Mouse (Mus musculus) natural killer cell, adult 2 months (primary cell): Measurements from ENCODE around the gene Ncln.

ENCODE experiments used
- DNase-seq, 2 experiments: peaks; one replicate each; pipeline ENCODE4 v3.0.0; 2022; ENCODE audit warnings: low spot score in 2 of 2

The Ncln gene

DNA sequence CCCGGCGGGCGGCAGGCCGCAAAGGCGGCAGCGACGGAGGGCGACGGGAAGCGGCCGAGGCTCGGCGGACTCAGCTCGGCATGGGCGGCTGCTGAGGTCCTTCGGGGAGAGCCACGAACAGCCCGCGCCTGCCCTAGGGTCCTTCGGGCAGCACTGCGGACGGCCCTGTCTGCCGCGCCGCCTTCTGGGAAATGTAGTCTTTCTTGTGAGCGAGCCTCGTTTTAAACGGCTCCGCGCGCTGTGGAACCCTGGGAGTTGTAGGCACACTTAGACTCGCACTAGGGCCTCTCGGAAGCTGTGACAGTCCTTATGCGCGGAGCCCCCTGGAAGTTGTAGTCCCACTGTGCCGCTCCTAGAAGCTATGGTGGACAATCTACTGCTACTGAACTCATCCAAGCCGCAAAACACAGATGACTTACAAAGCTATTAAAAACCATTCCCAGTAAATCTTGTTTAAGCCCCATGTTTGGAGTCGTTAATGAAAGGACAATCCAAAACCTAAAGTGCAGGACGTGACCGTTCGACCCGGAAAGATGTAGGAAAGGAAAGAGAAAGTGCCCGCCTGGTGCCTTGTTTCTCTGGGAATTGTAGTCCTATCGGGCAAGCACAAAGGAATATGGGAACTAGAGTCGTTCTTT, at the start of gene Ncln:
Ncln (minus strand) TSS at position 129 of the 638 bp plus-strand sequence.
- DNase-seq, result peak; percentile 97 to 98

DNA sequence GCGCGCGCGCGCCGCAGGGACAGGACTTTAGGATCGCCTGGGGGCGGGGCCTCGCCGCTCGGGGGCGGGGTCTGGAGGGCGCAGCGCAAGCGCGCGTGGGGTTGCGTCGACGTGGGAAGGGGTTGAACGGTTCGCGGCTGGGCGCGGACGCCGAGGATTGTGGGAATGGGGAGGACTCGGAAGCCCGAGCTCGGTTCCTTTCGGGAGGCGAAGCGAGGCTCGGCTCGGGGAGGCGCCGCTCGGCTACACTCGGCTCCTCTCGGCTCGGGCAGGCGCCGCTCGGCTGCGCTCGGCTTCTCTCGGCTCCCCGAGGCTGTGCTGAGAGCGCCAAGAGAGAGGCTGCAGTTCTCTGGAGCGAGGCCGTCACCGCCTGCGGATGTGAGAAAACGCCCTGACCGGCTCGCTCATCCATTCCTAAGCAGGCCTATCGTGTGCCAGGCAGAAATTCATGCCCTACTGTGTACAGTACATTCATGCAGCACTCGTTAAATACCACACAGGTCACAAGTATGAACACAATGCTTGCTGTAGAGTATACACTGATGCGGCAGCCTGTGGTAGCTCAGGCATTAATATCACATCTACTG, 49.1 kb upstream of the Ncln start, which contains the start of gene Gna11:
Gna11 (minus strand) TSS at position 30 of the 587 bp plus-strand sequence.
- DNase-seq, result peak; percentile 98 to 99

DNA sequence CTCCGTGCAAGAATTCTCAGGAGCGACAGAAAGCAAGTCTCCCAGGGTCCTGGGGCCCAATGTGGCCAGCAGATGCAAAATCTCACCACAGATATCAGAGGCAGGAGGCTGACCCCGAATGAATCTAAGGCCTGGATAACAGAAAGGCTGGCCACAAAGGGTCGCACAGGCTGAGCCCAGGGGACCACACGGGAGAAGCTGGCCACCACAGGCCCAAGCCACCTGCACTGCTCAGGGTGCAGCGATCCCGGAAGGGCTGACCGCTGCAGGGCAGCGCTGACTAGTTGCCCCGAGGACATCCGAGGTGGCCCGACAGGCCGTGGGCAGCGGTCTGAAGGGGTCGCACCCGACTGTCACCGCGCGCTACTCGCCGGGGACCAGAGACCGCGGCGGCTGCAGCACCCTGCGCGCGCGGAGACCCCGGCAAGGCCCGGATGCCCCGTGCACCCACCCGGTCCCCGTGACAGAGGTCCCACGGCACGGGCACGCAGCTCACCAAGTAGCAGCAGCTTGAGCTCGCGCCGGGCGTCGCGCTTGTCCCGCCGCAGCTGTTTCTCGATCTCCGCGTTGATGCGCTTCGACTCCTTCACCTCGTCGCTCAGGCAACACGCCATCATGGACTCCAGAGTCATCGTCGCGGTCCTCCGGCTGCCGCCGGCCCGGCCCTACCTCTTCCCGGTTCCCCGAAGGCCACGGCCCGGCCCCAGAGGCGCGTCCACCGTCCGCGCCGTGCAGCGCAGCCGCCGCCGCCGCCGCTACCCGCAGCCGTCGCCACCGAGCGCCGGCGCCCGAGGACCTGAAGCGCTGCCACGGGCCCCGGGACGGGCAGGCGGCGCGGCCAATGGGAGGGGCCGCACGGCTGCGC, 48.3 kb upstream of the Ncln start:
- no peak for DNase-seq

DNA sequence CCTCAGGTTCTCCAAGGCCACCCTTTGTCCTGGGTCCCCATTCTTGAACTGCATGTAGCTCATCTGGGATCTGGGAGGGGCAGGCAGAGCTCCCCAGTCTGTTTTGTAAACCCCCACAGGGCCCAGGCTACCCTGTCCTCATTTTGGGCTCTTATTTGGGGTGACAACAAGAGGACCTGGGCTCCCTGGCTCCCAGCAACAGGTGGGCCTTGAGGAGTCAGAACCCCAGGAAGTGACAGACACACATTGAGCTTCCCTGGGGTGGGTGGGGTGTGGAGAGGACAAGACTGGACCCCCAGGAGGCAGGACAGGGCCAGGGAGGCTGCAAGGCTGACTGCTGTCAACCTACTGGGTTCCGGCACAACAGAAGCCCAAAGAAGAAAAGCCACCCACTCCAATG, 47.4 kb upstream of the Ncln start:
- no peak for DNase-seq

DNA sequence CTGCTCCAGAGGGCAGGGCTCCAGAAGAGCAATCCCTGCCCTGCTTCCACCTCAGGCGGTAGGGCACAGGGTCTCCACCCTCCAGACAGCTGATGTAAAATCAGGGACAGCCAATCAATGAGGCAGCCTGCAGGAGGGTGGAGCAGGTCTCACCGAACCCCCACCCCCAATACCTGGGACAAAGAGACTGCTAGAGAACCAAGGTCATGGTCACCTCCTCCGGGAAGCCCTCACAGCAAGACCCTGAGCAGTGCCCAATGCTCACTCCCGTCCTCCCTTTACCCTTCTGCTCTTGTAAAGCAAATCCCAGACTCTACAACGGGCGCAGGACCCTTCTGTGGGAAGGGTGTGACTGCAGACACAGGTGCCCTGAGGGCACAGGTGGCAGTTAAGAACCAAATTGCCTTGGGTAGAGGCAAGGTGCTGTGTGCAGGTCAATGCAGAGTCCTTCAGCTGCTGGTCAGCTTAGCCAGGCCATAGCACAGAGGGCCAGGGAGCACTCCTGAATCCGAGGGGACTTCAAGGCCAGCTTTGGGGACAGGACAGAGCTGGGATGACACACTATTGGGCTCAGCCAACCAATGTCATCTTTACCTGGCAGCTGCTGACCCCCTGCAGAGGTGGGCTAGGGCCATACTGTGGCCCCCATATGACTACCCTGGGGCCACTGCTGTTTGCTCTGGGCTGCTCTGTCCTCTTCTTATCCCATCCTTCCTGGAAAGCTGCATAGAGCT, 46.7 kb upstream of the Ncln start:
- no peak for DNase-seq

DNA sequence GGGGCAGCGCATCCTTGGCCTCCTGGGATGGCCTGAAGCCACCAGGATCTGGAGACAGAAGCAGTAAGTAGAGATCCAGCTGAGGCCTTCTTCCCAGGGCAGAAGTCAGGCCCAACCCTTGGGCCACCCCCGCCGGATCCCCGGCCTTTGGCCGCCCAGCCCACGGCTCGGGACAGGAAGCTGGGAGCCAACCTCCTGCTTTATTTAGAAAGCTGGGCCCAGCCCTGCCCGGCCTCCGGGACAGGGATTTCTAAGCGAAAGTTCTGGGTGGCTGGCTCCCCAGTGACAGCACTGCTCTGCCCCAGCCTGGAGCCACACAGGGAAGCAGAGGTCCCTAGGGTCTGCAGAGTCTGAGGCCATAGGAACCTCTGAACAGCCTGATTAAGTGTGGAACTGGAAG, 45.6 kb upstream of the Ncln start:
- DNase-seq, result no peak

DNA sequence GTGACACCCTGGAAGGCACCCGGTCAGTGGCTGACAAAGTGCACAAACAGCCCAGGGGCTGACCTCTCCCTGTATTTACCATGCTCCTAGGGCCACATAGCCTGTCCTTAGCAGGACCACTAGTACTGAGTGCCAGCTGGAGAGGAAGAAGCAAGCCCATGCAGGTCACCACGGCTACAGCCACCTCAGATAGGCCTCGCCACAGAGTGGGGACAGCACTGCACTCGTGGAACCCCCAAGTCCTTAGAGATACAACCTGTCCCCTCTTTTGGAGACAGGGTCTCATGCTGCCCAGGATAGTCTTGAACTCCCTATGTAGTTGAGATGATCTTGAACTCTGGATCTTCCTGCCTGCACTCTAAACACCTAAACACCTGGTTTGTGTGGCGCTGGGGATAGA, 45.2 kb upstream of the Ncln start:
- no peak for DNase-seq

DNA sequence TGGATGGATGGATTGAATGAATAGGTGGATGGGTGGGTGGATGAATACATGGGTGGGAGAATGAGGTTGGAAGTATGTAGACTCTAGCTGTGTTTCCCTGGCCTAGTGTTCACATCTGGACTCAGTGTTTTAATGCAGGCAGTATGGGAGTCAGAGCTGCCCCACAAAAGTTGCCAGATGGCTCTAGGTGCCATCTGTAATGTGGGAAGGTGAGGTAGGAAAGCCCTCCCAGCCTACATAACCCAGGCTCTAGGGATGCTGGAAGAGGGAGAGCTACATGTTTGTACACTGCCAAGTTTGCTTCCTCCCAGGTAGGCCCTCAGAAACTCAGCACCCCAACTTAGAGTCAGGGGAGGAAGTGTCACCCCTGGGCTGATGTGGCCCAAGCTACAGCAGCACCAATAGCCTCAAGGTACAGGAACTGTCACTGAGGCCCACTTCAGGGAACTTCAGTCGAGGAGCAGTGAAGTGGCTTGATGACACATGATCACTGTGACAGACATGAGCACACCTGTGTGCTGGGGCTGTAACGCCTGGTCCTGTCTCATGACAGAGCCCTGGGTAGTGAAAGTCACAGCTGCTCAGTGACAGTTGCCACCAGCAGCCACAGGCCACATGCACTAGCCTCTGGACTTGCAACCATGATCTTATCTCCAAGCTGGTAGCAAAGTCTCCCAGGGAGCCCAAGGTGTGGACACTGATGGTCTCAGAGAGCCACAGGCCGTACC, 42.3 kb upstream of the Ncln start:
- DNase-seq, result peak in 1 of 2 experiments; percentile 49

DNA sequence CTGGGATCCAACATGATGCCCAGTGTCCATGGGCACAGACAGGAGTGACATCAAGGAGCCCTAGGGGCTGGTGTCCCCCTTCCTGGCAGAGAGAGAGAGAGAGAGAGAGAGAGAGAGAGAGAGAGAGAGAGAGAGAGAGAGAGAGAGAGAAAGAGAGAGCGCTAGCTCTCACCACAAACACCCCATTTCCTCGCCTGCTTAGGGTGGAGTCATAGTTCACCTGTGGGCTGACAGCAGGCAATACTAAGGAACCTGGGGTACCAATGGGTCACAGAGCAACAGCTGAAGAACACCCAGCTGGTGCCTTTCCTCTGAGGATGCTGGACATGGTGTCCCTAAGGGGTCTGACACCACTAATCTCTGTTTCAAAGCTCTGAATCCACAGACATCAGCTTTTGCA, 41.2 kb upstream of the Ncln start:
- DNase-seq, result no peak

DNA sequence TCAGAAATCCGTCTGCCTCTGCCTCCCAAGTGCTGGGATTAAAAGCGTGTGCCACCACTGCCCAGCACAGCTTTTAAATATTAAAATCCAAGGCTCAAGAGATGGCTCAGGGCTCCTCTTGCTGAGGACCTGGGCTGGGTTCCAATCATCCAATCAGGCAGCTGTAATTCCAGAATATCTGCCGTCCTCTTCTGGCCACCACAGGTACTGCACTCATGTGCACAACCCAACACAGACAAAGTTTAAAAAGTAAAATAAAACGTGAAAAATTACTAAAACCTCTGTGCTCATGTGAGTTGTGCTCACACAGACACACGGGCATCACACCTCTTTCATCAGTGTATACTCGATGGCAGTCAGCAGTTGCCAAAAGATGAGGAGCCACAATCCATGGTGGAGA, 40.5 kb upstream of the Ncln start:
- no peak for DNase-seq

DNA sequence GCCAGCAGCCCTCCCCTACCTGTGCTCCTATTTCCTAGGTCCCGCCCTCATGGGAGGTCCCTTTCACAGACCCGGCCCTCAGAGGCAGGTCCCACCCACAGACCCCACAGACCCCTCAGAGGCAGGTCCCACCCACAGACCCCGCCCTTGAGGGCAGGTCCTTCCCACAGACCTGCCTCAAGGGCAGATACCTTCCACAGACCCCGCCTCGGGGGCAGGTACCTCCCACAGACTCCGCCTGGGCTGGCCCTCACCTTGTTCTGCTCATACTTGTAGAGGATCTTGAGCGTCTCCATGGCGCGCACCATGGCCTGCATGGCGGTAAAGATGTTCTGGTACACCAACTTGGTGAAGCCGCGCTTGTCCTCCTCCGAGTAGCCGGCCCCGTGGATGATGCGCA, 38.6 kb upstream of the Ncln start:
- DNase-seq, result no peak

DNA sequence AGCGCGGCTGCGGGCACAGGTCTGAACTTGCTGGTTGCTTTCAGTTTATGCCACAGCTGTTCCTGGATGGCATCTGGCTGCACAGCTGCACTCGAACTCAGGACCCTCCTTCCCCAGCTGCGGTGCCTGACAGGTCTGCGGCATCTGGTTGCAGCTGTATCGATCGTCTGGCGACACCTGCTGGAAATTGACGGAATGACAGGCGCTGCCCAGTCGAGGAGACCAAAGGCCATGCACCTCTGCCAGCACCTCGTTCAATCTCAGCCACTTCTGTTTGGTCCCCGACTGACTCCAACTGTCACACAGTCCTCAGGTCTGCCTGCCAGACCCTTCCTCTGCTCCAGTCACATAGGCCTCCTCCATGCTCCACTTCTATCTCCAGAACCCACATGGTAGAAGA, 30.6 kb upstream of the Ncln start:
- DNase-seq, result peak; percentile 79 to 88

DNA sequence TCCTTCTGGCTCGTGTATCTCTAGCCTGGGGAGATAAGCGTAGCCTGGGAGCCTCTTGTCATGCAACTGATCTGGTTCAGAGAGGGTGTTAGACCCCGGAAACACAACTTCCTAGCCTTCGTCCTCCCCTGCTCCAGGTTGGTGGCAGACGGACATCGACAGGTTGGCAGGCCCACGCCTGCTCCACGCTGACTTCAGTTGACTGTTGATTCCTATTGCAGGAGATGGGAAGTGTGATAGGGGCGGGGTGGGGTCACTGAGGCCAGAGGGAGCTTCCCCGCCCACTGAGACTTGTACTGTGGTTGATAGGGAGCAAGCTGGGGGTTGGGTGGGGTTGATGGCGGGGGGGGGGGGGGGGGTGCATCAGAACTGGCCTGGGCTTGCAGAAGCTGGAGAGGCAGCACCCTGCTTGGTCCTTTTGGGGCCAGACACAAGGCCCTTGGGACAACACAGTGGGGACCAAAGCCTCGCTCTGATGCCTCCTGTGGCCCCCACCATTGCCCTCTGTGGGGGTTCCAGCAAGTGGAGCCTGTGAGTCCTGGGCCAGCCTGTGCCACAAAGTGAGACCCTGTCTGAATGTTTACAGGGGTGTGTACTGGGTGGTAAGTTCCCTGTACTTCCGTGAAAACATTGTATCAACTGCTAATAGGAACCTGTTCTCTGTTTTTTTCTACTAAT, 29.0 kb upstream of the Ncln start:
- no peak for DNase-seq

DNA sequence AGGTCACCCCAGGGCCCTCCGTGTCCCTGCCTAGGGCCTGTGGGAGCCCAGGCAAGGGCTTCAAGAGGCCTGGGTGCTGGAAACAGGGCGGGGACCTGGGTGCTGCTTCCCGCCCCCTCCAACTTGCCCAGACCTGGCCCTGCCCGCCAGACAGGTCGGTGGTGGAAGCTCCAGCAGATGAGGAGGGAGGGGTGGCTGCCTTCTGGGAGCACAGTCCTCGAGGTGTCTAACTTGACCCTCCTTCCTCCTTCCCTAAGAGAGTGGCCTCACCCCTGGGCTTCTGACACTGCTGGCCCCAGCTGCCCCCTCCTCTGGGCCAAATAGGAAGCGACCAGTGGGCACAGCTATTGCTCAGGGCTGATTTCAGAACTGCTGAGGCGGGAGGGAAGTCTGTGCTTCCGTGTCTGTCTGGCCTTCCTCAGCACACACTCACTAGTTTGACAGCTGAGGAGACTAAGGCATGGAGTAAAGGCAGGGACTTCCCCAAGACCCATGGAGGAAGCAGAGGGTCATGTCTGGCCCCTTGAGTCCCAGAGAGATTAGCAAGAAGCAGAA, 27.9 kb upstream of the Ncln start, which contains the start of gene Gna15:
Gna15 (minus strand) TSS at position 175 of the 555 bp plus-strand sequence.
- peak in 1 of 2 experiments; percentile 22 for DNase-seq

DNA sequence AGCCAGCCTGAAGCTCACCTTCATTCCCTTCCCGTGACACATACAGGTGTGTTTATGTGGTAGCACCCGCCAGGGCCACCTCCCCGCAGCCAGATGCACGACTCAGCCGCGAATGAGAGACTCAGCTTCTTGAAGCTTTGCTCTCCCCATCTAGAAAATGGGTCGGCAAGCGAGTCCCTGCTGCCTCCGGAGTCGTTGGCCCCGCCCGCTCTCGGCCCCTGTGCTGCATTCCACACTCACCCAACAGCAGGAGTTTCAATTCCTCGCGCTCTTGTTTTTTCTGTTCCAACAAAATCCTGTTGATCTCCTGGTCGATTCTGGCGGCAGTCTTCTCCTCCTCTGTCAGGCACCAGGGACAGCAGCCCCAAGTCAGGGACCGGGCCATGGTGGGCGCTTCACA, 27.4 kb upstream of the Ncln start:
- DNase-seq, result no peak

DNA sequence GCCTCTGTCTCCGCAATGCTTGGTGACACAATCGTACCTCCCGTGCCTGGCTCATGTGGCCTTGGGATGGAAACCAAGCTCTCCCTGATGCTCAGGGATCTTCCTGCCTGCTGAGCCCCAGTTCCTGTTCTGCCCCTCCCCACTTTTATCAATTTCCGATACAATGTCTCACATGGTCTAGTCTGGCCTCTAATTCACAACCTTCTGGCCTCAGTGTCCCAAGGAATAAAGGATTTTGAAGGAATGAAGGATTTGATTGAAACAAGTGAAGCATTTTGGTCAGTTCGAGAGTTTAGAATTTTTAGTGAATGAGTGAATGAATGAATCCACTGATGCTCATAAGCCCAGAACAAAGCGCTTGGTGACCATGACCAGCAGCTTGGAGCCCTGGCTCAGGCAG, 26.9 kb upstream of the Ncln start:
- no peak for DNase-seq

DNA sequence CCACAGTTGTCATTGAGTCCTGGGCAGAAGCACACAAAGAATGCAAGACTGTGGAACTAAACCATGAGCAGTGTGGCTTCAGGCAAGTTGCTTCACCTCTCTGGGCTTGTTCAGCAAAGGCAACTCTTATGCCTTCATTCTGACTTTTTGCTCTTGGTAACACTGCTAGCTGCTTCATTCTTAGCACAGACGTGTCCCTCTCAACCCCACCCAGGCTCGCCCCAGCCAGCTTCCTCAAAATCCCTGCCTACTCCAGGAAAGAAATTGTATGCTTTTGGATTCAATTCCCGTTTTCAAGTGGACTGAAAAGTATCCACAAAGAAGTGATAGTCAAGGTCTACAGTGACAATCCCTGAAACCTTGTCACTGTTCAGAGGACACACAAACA, 23.8 kb upstream of the Ncln start:
- no peak for DNase-seq

DNA sequence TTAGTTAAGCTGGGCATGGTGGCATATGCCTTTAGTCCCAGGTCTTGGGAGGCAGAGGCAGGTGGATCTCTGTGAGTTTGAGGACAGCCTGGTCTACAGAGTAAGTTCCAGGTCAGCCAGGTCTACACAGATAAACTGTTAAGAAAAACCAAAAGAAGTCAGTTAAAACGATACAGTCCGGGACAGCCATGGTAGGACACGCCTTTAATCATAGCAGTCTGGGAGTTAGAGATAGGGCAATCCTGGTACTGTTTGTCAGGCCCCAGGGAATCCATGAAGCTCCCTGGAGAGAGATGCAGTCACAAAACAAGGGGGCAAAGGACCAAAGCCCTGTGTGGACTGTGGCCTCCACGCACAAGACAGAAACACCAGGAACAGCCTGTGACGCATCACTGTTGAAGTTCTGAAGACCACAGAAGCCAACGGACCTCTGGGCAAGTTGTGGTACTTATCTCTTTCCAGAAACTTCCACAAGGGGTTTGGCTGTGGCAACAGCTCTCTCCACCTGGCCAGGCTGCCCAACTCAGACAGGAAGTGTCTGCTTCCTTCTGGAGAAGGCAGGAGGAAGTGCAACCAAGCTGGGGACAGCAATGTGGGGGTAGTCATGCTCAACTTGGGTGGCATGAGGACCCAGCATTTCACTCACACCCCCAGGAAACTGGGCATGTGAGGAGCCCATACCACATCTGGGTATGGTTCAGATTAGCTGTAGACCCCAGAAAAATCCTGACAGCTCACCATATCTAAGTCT, 23.2 kb upstream of the Ncln start:
- DNase-seq, result no peak

DNA sequence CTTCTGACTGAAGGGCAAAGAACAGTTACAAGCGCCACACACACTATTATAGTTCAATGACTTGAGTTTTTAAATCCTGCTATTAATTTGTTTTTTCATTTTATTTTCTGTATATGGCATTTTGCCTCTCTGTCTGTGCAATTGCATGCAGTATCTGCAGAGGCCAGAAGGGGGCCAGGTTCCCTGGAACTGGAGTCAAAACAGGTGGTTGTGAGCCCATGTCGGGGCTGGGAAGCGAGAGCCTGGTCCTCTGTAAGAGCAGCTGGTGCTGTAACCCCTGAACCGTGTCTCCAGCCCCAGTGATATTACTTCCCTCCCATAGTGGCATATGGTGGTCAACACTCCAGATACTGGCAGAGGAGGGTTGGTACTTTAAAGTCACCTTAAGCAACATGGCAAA, 22.4 kb upstream of the Ncln start:
- DNase-seq, result peak; percentile 52 to 80

DNA sequence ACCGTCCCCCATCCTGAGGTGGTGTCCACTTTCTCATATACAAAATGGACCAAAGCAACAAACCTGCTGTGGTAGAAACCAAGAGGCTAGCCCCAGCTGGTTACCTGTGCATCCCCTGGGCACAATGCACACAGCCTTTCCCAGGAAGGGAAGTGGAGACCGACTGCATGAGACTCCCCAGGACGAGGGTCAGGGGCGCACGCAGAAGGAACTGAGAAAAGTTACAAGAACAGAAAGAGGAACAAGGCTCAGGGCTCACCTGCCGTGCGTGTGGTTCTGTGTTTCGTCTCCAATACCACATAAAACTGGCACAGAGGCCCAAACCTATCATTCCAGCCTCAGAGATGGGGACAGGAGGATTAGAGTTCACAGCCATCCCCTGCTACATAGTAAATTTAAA, 21.0 kb upstream of the Ncln start:
- DNase-seq, result peak in 1 of 2 experiments; percentile 56
